Mouse (Mus musculus): ENCODE results near the gene Fbxo2. TPM values are rescaled to one million over a fixed set of nuclear protein-coding genes. Genes with fewer than 3 reads are reported as not detected.

Gene Fbxo2
- polyA plus RNA-seq, 1 experiment, result 0.55 TPM

DNA sequence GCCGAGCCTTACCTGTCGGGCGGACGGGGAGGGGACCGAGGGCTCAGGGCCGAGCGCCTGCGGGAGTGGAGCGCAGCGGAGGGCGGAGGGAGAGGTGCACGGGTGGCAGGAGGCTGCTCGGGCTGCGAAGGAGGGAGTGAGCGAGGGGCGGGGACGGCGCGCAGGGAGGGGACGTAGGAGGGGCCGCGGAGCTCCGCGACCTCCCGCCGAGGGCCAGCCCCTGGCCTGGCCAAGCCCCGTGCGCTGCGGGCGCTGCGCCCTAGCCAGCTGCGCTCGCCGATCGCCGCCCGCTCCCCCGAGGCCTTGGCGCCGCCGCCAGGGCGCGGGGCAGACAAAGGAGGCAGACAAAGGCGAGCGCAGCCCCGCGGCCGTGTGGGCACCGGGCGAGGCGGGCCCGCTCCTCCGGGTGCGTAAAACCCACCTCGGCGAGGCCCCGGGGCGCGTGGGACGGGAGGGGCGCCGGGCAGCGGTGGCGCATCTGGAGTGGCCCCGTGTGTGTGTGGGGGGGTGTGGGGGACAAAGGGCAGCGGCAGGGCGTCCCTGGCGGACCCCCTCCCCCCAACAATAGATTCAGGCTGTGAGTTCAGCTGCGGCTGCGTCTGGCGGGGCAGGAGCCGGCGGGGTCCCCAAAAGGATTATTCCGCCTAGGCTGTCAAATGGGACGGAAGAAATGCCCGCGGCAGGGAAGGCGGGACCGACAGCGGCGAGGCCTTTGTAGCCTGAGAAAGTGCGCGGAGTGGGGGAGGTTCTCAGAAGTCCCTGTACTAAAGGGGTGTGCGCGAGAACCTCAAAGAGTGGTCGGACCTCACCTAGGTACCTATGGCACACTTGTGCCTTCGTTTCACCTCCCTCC is 29.6 kb upstream of the Fbxo2 start, which contains the start of gene Draxin:
TSS of gene Draxin (minus strand) at position 138 of the 853 bp plus-strand sequence.
- Histone ChIP-seq H3K27ac (ENCODE audit: insufficient read depth, low read depth, low read length) (no peak within 1 kb of the TSS), H3K4me3 (ENCODE audit: low read depth, low read length) (peak within 1 kb of the TSS; percentile 41), H3K4me1 (ENCODE audit: control insufficient read depth, insufficient read depth, insufficient read length, low read length) (no peaks in the 10 kb centered on the region; the same call in 1 of the 2 replicates), H3K27me3 (ENCODE audit: control insufficient read depth, insufficient read depth, low read length) (peaks cover 29% of the 10 kb centered on the region), H3K36me3 (ENCODE audit: control insufficient read depth, insufficient read depth, low read length) (no peaks in the 10 kb centered on the region)
- WGBS, result under 1% methylated on average over 71 of the region's 87 CpGs
- no peak for TF ChIP-seq CTCF (IDR thresholded peaks at IDR 0.05; ENCODE audit: extremely low read depth, insufficient read length, insufficient replicate concordance, low read depth, low read length)
- TF ChIP-seq POLR2A (IDR thresholded peaks at IDR 0.05; ENCODE audit: low read depth, low read length), result no peak

DNA sequence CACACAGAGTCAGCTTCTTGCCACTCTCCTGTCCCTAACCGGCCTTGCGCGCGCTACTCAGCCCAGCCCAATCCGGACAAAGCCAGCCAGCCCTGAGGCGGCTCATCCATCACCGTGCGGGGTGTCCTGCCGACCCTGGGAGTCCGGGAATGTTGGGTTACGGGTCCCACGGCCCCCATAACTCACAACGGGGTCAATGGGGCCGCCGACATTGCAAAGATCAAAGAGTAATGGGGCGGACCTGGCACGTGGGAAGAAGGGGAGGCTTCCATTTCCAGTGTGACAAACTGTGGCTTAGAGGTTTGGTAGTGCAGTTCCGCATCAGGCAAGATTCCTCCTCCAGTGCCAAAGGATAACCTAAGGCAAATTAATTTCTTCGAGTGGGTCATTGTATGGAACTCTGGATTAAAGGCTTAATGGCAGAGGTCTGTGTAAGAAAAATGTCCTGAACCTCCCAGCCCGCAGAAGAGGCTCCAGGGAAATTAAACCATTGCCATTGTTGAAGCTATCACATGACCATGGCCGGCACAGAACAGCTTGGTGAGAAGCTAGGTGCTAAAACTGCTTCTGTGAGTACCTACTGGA is 28.8 kb upstream of the Fbxo2 start:
- TF ChIP-seq CTCF (IDR thresholded peaks at IDR 0.05; ENCODE audit: extremely low read depth, insufficient read length, insufficient replicate concordance, low read depth, low read length) (no peak), POLR2A (IDR thresholded peaks at IDR 0.05; ENCODE audit: low read depth, low read length) (no peak)
- no peaks in the 10 kb centered on the region for H3K36me3 ChIP-seq (ENCODE audit: control insufficient read depth, insufficient read depth, low read length)
- no peaks in the 10 kb centered on the region; the same call in 1 of the 2 replicates for H3K4me1 ChIP-seq (ENCODE audit: control insufficient read depth, insufficient read depth, insufficient read length, low read length)
- H3K4me3 ChIP-seq (ENCODE audit: low read depth, low read length), result 0 out of 2 replicates have a peak overlapping the region, but pooled peaks have one; percentile 9
- no peak overlapping the region for H3K27ac ChIP-seq (ENCODE audit: insufficient read depth, low read depth, low read length)
- peaks cover 29% of the 10 kb centered on the region for H3K27me3 ChIP-seq (ENCODE audit: control insufficient read depth, insufficient read depth, low read length)
- 3% methylated on average over 21 of the region's 21 CpGs for WGBS

DNA sequence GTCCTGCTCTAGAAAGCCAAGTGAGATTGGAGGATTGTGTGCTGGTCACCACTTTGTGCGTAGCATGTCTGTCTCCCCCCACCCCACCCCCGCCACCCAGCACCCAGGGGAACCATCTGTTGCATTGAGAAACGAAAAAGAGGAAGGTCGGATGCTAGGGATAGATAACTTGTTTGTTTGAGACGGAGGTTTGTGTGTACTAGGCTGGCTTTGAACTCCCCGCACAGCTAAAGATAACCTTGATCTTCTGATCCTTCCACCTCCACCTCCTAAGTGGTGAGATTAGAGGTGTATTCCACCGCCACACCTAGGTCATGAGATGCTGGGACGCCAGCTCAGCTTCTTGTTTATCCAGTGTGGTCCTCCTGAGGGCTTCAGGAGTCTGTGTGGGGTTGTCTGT is 25.4 kb upstream of the Fbxo2 start:
- no peaks in the 10 kb centered on the region for H3K36me3 ChIP-seq (ENCODE audit: control insufficient read depth, insufficient read depth, low read length)
- TF ChIP-seq POLR2A (IDR thresholded peaks at IDR 0.05; ENCODE audit: low read depth, low read length), result no peak
- TF ChIP-seq CTCF (IDR thresholded peaks at IDR 0.05; ENCODE audit: extremely low read depth, insufficient read length, insufficient replicate concordance, low read depth, low read length), result no peak
- no peak overlapping the region for H3K4me3 ChIP-seq (ENCODE audit: low read depth, low read length)
- H3K27ac ChIP-seq (ENCODE audit: insufficient read depth, low read depth, low read length), result no peak overlapping the region
- H3K4me1 ChIP-seq (ENCODE audit: control insufficient read depth, insufficient read depth, insufficient read length, low read length), result no peaks in the 10 kb centered on the region; the same call in 1 of the 2 replicates
- H3K27me3 ChIP-seq (ENCODE audit: control insufficient read depth, insufficient read depth, low read length), result peaks cover 23% of the 10 kb centered on the region
- WGBS, result 50% methylated on average over 8 of the region's 8 CpGs

DNA sequence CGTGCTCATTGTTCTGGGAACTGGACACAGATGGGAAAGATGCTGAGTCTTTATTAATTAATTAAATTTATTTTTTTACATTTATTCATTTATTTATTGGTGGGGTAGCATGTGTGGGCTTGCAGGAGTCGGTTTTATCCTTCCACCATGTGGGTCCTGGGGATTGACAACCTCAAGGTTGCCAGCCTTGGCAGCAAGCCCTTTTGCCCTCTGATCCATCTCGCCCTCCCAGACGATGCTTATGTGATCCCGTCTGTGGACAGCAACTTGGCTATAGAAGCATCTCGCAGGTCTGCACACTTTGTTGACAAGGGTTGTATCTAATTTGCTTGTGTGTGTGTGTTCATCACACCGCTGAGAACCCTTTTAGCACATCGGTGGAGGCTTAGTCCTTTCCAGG is 22.9 kb upstream of the Fbxo2 start:
- TF ChIP-seq POLR2A (IDR thresholded peaks at IDR 0.05; ENCODE audit: low read depth, low read length), result no peak
- no peak for TF ChIP-seq CTCF (IDR thresholded peaks at IDR 0.05; ENCODE audit: extremely low read depth, insufficient read length, insufficient replicate concordance, low read depth, low read length)
- Histone ChIP-seq H3K27me3 (ENCODE audit: control insufficient read depth, insufficient read depth, low read length) (peaks cover under 1% of the 10 kb centered on the region; the same call in 1 of the 2 replicates), H3K27ac (ENCODE audit: insufficient read depth, low read depth, low read length) (no peak overlapping the region), H3K4me3 (ENCODE audit: low read depth, low read length) (no peak overlapping the region), H3K4me1 (ENCODE audit: control insufficient read depth, insufficient read depth, insufficient read length, low read length) (no peaks in the 10 kb centered on the region), H3K36me3 (ENCODE audit: control insufficient read depth, insufficient read depth, low read length) (no peaks in the 10 kb centered on the region)
- WGBS, result 62% methylated on average over 8 of the region's 8 CpGs

DNA sequence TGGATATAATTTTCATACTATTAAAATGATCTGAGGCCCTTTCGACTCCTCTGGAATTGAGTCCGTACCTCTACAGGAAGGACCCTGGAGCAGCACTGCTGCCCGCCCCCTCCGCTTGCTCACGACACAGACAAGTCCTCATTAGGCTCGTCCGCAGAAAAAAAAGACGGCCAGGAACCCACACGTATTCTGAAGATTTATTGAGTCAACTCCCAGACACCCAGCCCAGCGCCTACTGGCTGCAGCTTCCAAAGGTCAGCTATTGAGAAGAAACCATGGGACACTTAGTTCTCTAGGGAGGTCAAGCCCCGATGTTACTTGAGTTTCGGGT is 20.7 kb upstream of the Fbxo2 start:
- Histone ChIP-seq H3K27me3 (ENCODE audit: control insufficient read depth, insufficient read depth, low read length) (no peaks in the 10 kb centered on the region; the same call in 1 of the 2 replicates), H3K27ac (ENCODE audit: insufficient read depth, low read depth, low read length) (peak overlapping the region; percentile 40), H3K36me3 (ENCODE audit: control insufficient read depth, insufficient read depth, low read length) (no peaks in the 10 kb centered on the region), H3K4me3 (ENCODE audit: low read depth, low read length) (peak overlapping the region; percentile 91), H3K4me1 (ENCODE audit: control insufficient read depth, insufficient read depth, insufficient read length, low read length) (no peaks in the 10 kb centered on the region)
- TF ChIP-seq POLR2A (IDR thresholded peaks at IDR 0.05; ENCODE audit: low read depth, low read length) (no peak), CTCF (IDR thresholded peaks at IDR 0.05; ENCODE audit: extremely low read depth, insufficient read length, insufficient replicate concordance, low read depth, low read length) (no peak)
- WGBS, result under 1% methylated on average over 12 of the region's 12 CpGs

DNA sequence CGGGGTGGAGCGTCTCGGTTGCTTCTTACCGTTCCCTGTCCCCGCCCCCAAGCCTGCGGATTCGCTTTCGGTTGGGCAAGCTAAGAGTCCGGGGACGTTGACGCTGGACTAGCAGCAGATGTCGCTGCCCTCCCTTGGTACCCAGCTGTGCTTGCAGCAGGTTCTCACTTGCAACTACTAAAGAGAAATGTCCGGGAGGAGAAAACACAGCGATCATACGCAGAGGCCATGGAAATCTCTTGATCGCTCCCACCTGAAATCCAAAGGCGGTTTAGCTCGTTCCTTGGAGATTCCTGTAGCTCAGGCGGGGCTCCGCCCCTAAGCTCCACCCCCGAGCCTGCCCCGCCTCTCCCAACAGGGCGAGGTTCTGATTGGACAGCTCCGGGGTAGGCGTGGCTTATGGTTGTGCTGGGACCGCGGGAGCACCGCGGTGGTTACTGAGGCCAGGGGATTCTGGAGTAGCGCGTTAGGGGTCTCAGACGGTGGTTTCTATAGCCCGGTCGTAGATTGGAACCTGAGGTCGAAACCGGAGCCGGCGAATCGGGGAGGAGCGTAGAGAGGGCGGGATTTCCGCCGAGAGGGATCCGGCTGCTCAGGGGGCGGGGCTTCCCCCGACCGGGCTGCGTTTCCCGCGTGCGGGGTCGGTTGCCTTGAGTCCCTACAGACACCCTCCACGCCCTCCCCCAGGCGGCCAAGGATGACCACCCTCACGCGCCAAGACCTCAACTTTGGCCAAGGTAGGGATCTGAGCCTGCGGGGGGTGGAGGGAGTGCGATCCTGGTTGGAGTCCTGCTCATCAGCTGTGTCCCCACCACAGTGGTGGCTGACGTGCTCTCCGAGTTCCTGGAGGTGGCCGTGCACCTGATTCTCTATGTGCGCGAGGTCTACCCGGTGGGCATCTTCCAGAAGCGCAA is 20.1 kb upstream of the Fbxo2 start:
- Histone ChIP-seq H3K27ac (ENCODE audit: insufficient read depth, low read depth, low read length) (peak overlapping the region; percentile 81), H3K36me3 (ENCODE audit: control insufficient read depth, insufficient read depth, low read length) (peaks cover 3% of the 10 kb centered on the region; the same call in 1 of the 2 replicates), H3K27me3 (ENCODE audit: control insufficient read depth, insufficient read depth, low read length) (no peaks in the 10 kb centered on the region), H3K4me3 (ENCODE audit: low read depth, low read length) (peak overlapping the region; percentile 91), H3K4me1 (ENCODE audit: control insufficient read depth, insufficient read depth, insufficient read length, low read length) (no peaks in the 10 kb centered on the region)
- TF ChIP-seq CTCF (IDR thresholded peaks at IDR 0.05; ENCODE audit: extremely low read depth, insufficient read length, insufficient replicate concordance, low read depth, low read length), result peak; percentile 91
- TF ChIP-seq POLR2A (IDR thresholded peaks at IDR 0.05; ENCODE audit: low read depth, low read length), result peak; percentile 50
- under 1% methylated on average over 65 of the region's 65 CpGs for WGBS

Data from small intestine, adult 2 months (tissue).